Mouse (Mus musculus): ENCODE results near the gene Prim2.

DNA sequence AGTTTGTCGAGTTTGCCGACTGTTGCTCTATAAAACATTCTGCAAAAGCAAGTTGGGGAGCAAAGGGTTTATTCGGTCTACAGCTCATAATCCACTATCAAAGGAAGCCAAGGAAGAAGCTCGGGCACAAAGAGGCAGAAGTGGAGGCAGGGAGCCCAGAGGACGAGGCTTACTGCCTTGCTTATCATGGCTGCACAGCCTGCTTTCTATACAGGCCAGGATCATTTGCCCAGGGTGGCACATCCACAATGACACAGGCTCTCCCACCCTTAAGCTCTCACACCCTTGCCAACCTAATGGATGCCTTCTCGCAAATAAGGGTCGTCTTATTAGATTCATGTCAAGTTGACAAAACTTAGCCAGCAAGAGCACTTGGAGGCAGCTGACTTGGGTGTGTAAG is 30.4 kb downstream of the Prim2 start:
- no peak for TF ChIP-seq EP300 (IDR thresholded peaks at IDR 0.05; ENCODE audit: insufficient read depth, low read depth, low read length)
- no peak for TF ChIP-seq POLR2A (IDR thresholded peaks at IDR 0.05; ENCODE audit: insufficient read depth, low read length)

Data from ES-Bruce4 (cell line).